Mouse (Mus musculus) lung, adult 2 months (tissue): ENCODE results near the gene Kcnd3.

Source experiments
- CTCF ChIP-seq: fragments of 200-500 bp; IDR thresholded peaks from 2 replicates; pipeline ENCODE4 v1.5.1; 2011; ENCODE audit warnings: mild to moderate bottlenecking, low read length, control low read depth; ENCODE audit not compliant: insufficient read depth
- POLR2A ChIP-seq: fragments of 200-500 bp; IDR thresholded peaks from 2 replicates; pipeline ENCODE4 v1.6.1; 2011; ENCODE audit warnings: low read depth, mild to moderate bottlenecking, control low read depth, low read length, borderline replicate concordance; ENCODE audit errors: extremely low read depth

DNA sequence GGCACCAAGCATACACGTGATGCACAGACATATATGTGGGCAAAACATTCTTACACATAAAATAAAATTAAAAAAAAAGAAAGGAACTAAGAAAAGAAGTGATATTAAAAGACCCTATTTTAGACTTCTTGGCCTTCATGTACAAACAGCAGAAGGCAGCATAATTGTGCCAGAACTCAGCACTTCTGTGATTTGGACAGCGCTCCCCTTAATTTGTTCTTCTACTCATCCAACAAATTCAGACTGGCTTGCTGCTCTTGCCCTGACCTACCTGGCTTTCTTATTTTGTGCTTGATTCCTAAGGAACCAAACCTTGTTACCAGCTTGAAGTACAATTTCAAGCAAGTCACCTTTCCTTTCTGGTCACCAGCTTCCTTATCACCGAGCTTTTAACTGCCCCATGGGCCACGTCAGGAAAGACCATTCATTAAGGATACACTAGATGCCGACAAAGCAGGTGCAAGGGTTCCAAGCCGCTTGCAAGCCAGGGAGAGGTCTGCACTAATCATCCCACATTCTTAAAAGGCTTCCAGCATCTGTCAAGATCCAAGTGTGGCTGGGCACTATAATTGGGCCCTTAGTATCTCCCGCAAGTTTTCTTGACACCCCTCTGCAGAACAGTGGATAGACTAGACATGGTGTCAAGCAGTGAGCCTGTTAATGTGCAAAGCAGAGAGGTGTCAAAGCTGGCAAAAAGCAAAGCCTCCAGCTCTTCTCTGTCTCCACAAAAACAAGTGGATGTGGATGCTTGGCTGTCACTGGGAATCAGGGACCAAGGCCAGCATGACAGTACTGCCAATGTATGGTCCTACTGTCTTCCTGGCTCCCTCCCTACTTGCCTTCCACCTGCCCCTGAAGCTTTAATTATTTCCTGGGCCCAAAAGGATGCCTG is 159.6 kb downstream of the Kcnd3 start:
- TF ChIP-seq POLR2A (no peak), CTCF (no peak)
